Mouse (Mus musculus): ENCODE measurements at regions not wholly inside any gene's neighbourhood (a gene's known extent, or its start where the extent isn't known, plus 50 kb on each side); places are given as distances from the start of the nearest gene placed in this dataset.

DNA sequence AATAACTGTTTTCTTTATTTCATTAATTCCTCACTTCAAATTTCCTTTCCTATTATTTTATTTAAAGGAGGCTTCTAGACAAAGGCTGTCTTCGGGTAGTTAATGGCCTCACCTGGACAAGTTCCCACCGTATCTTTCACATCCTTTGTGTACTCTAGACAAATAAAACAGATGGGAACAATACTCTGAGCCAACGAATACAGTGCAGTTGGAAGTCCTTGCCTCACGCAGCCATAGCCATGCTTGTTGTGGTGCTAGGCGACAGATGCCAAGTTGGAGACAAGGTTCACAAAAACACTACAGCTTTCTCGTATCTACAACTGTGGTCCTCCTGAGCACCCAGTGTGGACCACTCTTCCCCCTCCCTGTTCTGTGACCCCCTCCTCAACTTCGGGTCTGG lies 136.6 kb upstream of the Marcks start:
- TF ChIP-seq CTCF (IDR thresholded peaks at IDR 0.05; ENCODE audit: low read depth) (no peak), EP300 (IDR thresholded peaks at IDR 0.05; ENCODE audit: low read depth) (no peak)
